ENCODE assay signal across 8 mouse cellular contexts in genomic region chr6:29819309-29819708, GRCm38 (mm10). TPM values are rescaled to one million over a fixed set of nuclear protein-coding genes. Genes with fewer than 3 reads are reported as not detected.
DNase-seq lines count a peak whose midpoint lies in the region; ATAC-seq and TF ChIP-seq lines count a peak whose summit lies in the region.

No protein-coding gene starts in this region.

- H3K4me1 ChIP-seq in heart, adult 2 months (ENCODE audit: control insufficient read depth, insufficient read depth, low read length) = peaks cover 3% of the 10 kb centered on the region; the same call in 1 of the 2 replicates
- no peaks in the 10 kb centered on the region; a peak in 1 of 4 replicates for H3K4me1 ChIP-seq in MEL (ENCODE audit: control insufficient read depth in 1 of 2, insufficient read depth in 2 of 2, low read length in 2 of 2)
- no peaks in the 10 kb centered on the region for H3K4me1 ChIP-seq in stomach, postnatal 0 days (replicated peaks; ENCODE audit: control insufficient read depth, insufficient read depth)

- H3K9ac ChIP-seq in heart, adult 2 months (ENCODE audit: low read depth, low read length) = no peak overlapping the region
- no peak overlapping the region for H3K9ac ChIP-seq in MEL (ENCODE audit: control insufficient read depth, low read depth, low read length, poor library complexity, severe bottlenecking)
- H3K9ac ChIP-seq in stomach, postnatal 0 days (ENCODE audit: low read length) = no peak overlapping the region

- ATAC-seq in stomach, postnatal 0 days (ENCODE audit: low FRiP score, low TSS enrichment) = no peak

- no peak overlapping the region for H3K4me3 ChIP-seq in heart, adult 2 months
- H3K4me3 ChIP-seq in MEL (ENCODE audit: control insufficient read depth in 1 of 2, insufficient read depth in 1 of 2, low read depth in 2 of 2, low read length in 2 of 2) = no peak overlapping the region
- H3K4me3 ChIP-seq in stomach, postnatal 0 days (ENCODE audit: low read depth, low read length) = no peak overlapping the region

- H3K9me3 ChIP-seq in MEL (replicated peaks; ENCODE audit: insufficient read depth, low read length) = no peaks in the 10 kb centered on the region
- no peaks in the 10 kb centered on the region for H3K9me3 ChIP-seq in stomach, postnatal 0 days (ENCODE audit: control insufficient read depth, low read length)

- no peak overlapping the region for H3K27ac ChIP-seq in heart, adult 2 months
- H3K27ac ChIP-seq in MEL (ENCODE audit: control insufficient read depth, low read depth, low read length) = no peak overlapping the region
- H3K27ac ChIP-seq in stomach, postnatal 0 days (replicated peaks) = no peak overlapping the region

- H3K79me2 ChIP-seq in heart, adult 2 months (replicated peaks; ENCODE audit: control insufficient read depth, insufficient read depth, low read length) = no peaks in the 10 kb centered on the region
- H3K79me2 ChIP-seq in MEL (ENCODE audit: control insufficient read depth, insufficient read depth, low read length, poor library complexity) = no peaks in the 10 kb centered on the region

- no peak for TF ChIP-seq POLR2A in heart, adult 2 months (IDR thresholded peaks at IDR 0.05; ENCODE audit: insufficient read depth, low read depth, low read length)
- no peak for TF ChIP-seq POLR2A in MEL (IDR thresholded peaks at IDR 0.05; ENCODE audit: control insufficient read depth in 1 of 2, insufficient read depth in 1 of 2, low read depth in 1 of 2, low read length in 2 of 2, poor library complexity in 1 of 2)

- H3K36me3 ChIP-seq in heart, adult 2 months (ENCODE audit: control insufficient read depth, insufficient read depth, low read length) = no peaks in the 10 kb centered on the region
- no peaks in the 10 kb centered on the region; a peak in 2 of 4 replicates for H3K36me3 ChIP-seq in MEL (ENCODE audit: control insufficient read depth in 1 of 2, insufficient read depth in 2 of 2, low read length in 2 of 2)
- H3K36me3 ChIP-seq in stomach, postnatal 0 days (ENCODE audit: control insufficient read depth, insufficient read depth, low read length) = no peaks in the 10 kb centered on the region

- H3K27me3 ChIP-seq in heart, adult 2 months (ENCODE audit: control insufficient read depth, insufficient read depth, low read length) = no peaks in the 10 kb centered on the region
- no peaks in the 10 kb centered on the region for H3K27me3 ChIP-seq in MEL (ENCODE audit: control insufficient read depth in 1 of 2, insufficient read depth in 2 of 2, low read length in 2 of 2)
- H3K27me3 ChIP-seq in stomach, postnatal 0 days (ENCODE audit: control insufficient read depth, insufficient read depth, low read length) = no peaks in the 10 kb centered on the region

- intact Hi-C loops in heart, adult 2 months (cut with DNase I) = loop anchor here (2.0 to 5.0 kb wide), 2 partner anchors 62 to 107 kb away; no protein-coding TSS in a partner anchor
- intact Hi-C loops in heart, postnatal 25 days (cut with DNase I) = loop anchor here (1.0 to 5.0 kb wide), 2 partner anchors 62 to 107 kb away; no protein-coding TSS in a partner anchor

- 18% methylated on average over 3 of the region's 3 CpGs for WGBS in heart, adult 2 months
- WGBS in stomach, postnatal 0 days = 18% methylated on average over 3 of the region's 3 CpGs

- H3K4me2 ChIP-seq in stomach, postnatal 0 days (replicated peaks; ENCODE audit: low read depth) = no peak overlapping the region

- peak; percentile 80 for TF ChIP-seq CTCF in heart, adult 2 months (IDR thresholded peaks at IDR 0.05)
- peak in 2 of 3 experiments; percentile 32 to 81; a peak in 3 of 6 replicates for TF ChIP-seq CTCF in MEL (IDR thresholded peaks at IDR 0.05 in 2 of 3, conservative IDR thresholded peaks at IDR 0.05 in 1 of 3; ENCODE audit: control insufficient read depth in 1 of 3, insufficient read depth in 1 of 3, low read depth in 2 of 3, low read length in 3 of 3, poor library complexity in 1 of 3, severe bottlenecking in 1 of 3)
- peak; percentile 84 for TF ChIP-seq CTCF in stomach, postnatal 0 days (IDR thresholded peaks at IDR 0.05; ENCODE audit: low read depth)

- no peak for DNase-seq in heart, adult 2 months
- no peak for DNase-seq in heart, postnatal 25 days (ENCODE audit: low spot score)
- DNase-seq in 3T3-L1 (ENCODE audit: low read depth, low spot score) = peak; percentile 74
- peak; percentile 61 for DNase-seq in MEL (ENCODE audit: low read depth, low spot score)
- peak; percentile 57 for DNase-seq in embryo, embryonic 10.5 days (ENCODE audit: low spot score)
- peak; percentile 37 to 65 for DNase-seq in layer of hippocampus, postnatal 10 days (ENCODE audit: low spot score in 2 of 2)
- DNase-seq in stomach, postnatal 0 days (ENCODE audit: low spot score) = peak; percentile 45
- no peak for DNase-seq in testis, postnatal 10 days (ENCODE audit: low spot score)

- TF ChIP-seq EP300 in heart, adult 2 months (IDR thresholded peaks at IDR 0.05; ENCODE audit: insufficient read depth, low read depth, low read length) = no peak
- no peak for TF ChIP-seq EP300 in MEL (IDR thresholded peaks at IDR 0.05; ENCODE audit: low read depth in 1 of 2, low read length in 2 of 2)
- no peak for TF ChIP-seq EP300 in stomach, postnatal 0 days (optimal IDR thresholded peaks at IDR 0.05)

- TF ChIP-seq RAD21 in MEL (IDR thresholded peaks at IDR 0.05; ENCODE audit: low read depth, low read length) = peak; percentile 91

TF ChIP-seq in MEL, 35 proteins besides CTCF, POLR2A, EP300 and RAD21:
- no peak for TF ChIP-seq JUND (IDR thresholded peaks at IDR 0.05; ENCODE audit: low read depth, low read length)
- no peak for TF ChIP-seq MXI1 (IDR thresholded peaks at IDR 0.05; ENCODE audit: low read depth, low read length)
- no peak for TF ChIP-seq ELF1 (IDR thresholded peaks at IDR 0.05; ENCODE audit: low read depth, low read length)
- TF ChIP-seq ZC3H11A (IDR thresholded peaks at IDR 0.05; ENCODE audit: low read depth, low read length) = peak; percentile 72
- no peak for TF ChIP-seq BHLHE40 (IDR thresholded peaks at IDR 0.05; ENCODE audit: borderline replicate concordance, low read depth, low read length)
- TF ChIP-seq TAL1 (IDR thresholded peaks at IDR 0.05; ENCODE audit: low read length) = no peak
- TF ChIP-seq ZNF384 (IDR thresholded peaks at IDR 0.05; ENCODE audit: low read depth, low read length) = no peak
- TF ChIP-seq SMC3 (IDR thresholded peaks at IDR 0.05; ENCODE audit: low read depth, low read length) = peak; percentile 80

RNA-seq across cellular contexts. Expression of gene Ahcyl2, which starts 51.5 kb away (rescaled TPM):
- 10 to 100 TPM; 14.7 to 15.6 TPM for total RNA-seq in heart, adult 2 months (2021)
- polyA plus RNA-seq in heart, adult 2 months (2012; rRNA removed) = 10.5 and 16.2 TPM in 2 replicates
- 10 to 100 TPM; 15.0 to 16.9 TPM for total RNA-seq in heart, postnatal 25 days (2021)
- total RNA-seq in MEL (2012; rRNA removed) = 14.5 and 17.0 TPM in 2 replicates
- 10 to 100 TPM in 1 of 2 experiments, not detected in 1; 16.9 TPM for polyA plus RNA-seq in MEL (2012; ENCODE audit: insufficient read depth in 1 of 2, insufficient read length in 2 of 2, low read depth in 1 of 2, low replicate concordance in 2 of 2, missing spikeins in 1 of 2)
- total RNA-seq in layer of hippocampus, postnatal 10 days (2021) = 100 to 1,000 TPM in 1 of 2 experiments, 10 to 100 TPM in 1; 94.4 to 121 TPM
- 51.9 and 54.6 TPM in 2 replicates for polyA plus RNA-seq in stomach, postnatal 0 days (2015; fragmentation: Nextera tagmentation; extraction: Ambion mirVana)

Comparison
In these comparisons a context has a peak if more than half of its experiments do, and no peak if none do; other contexts are left out.
1. DNase-seq: peak in 3T3-L1 (single experiment), MEL (single experiment), embryo, embryonic 10.5 days (single experiment), layer of hippocampus, postnatal 10 days (2 of 2) and stomach, postnatal 0 days (single experiment); none in heart, adult 2 months (0 of 2), heart, postnatal 25 days (single experiment) and testis, postnatal 10 days (single experiment).
2. Peak in every context shown above with its lines, with median percentiles within 50 percentile points of each other: CTCF ChIP-seq.